Mouse (Mus musculus) adrenal gland, postnatal 4 days (tissue): Measurements from ENCODE around the gene Gm7861. TPM values are rescaled to one million over a fixed set of nuclear protein-coding genes. Genes with fewer than 3 reads are reported as not detected.
"Not testable (repeated sequence)": the region's sequence is repeated elsewhere in the genome, so short reads cannot be mapped to it uniquely, and the experiment has no call there.

ENCODE experiments used
- DNase-seq, 2 experiments: peaks; one replicate each; pipeline ENCODE4 v3.0.0; 2021 to 2022; ENCODE audit warnings: low spot score in 2 of 2, mixed read lengths in 2 of 2
- long read RNA-seq, 2 experiments: library from polyadenylated mRNA; stranded (forward); transcript quantifications; one replicate each; pipeline ENCODE4 v2.0.0; 2021
- total RNA-seq, 2 experiments: library from RNA; stranded (reverse); gene quantifications; 2 replicates each; pipeline ENCODE4 v1.2.3; 2021

The Gm7861 gene
- total RNA-seq, result not detected
- long read RNA-seq, experiment 1, result 0 reads
- long read RNA-seq, experiment 2, result 0 reads

GRCm38 (mm10) chr8:21594408-21594807 is at the start of gene Gm7861:
Gene Gm7861 (minus strand): TSS chr8:21594508.
- DNase-seq, result not testable (repeated sequence)

GRCm38 (mm10) chr8:21617883-21618282 is 23.6 kb upstream of the Gm7861 start, which contains the start of gene Defa26:
Gene Defa26 (plus strand): TSS chr8:21618183.
- DNase-seq, result not testable (repeated sequence)

DNA sequence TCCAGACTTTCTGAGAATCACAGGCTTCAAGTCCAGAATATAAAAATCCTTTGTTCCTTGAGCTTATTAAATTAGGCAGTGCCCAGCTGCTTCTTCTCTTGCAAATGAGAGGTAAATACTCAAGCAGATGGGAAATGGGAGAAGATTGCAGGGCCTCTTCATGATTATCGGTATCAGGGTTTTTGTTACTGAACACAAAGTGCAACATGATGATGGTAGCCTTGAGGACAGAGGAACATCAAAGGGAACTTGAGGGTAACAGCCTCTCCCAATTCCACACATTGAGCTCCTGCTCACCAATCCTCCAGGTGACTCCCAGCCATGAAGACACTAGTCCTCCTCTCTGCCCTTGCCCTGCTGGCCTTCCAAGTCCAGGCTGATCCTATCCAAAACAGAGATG is 11.6 kb downstream of the Gm7861 start, which contains the start of gene Defa28:
Gene Defa28, plus strand, starts transcription at position 301 of the 400 bp plus-strand sequence.
- not testable (repeated sequence) for DNase-seq

GRCm38 (mm10) chr8:21565086-21565485 is 29.2 kb downstream of the Gm7861 start, which contains the start of gene Defa37:
Gene Defa37 (plus strand): TSS chr8:21565386.
- DNase-seq, result not testable (repeated sequence)

Other genes with a start within 250 kb of the Gm7861 start
- not detected for gene Defa2, start 216.0 kb downstream of the Gm7861 start, total RNA-seq
- gene Defa33, start 202.7 kb downstream of the Gm7861 start, total RNA-seq, result not detected
- not detected for gene Defa36, start 167.1 kb downstream of the Gm7861 start, total RNA-seq
- not detected for gene Gm7849, start 137.9 kb downstream of the Gm7861 start, total RNA-seq
- gene Defa20, start 85.2 kb downstream of the Gm7861 start, total RNA-seq, result not detected
- not detected for gene Defa32, start 65.5 kb downstream of the Gm7861 start, total RNA-seq
- not detected for gene Defa37, start 29.1 kb downstream of the Gm7861 start, total RNA-seq
- not detected for gene Defa28, start 11.5 kb downstream of the Gm7861 start, total RNA-seq
- gene Defa26, start 23.7 kb upstream of the Gm7861 start, total RNA-seq, result not detected
- gene Defa17, start 61.3 kb upstream of the Gm7861 start, total RNA-seq, result not detected
- not detected for gene Defa34, start 71.3 kb upstream of the Gm7861 start, total RNA-seq
- gene AY761184, start 109.1 kb upstream of the Gm7861 start, total RNA-seq, result not detected
- not detected for gene Defa24, start 140.0 kb upstream of the Gm7861 start, total RNA-seq
- gene Defb50, start 229.0 kb upstream of the Gm7861 start, total RNA-seq, result not detected
- gene Defb2, start 245.4 kb upstream of the Gm7861 start, total RNA-seq, result not detected